Mouse (Mus musculus) layer of hippocampus, adult 8-10 months (tissue): ENCODE measurements at regions not wholly inside any gene's neighbourhood (a gene's known extent, or its start where the extent isn't known, plus 50 kb on each side); places are given as distances from the start of the nearest gene placed in this dataset.

ENCODE experiments used
- DNase-seq, 2 experiments: peaks; one replicate each; pipeline ENCODE4 v3.0.0; 2022; ENCODE audit warnings: low spot score in 2 of 2

DNA sequence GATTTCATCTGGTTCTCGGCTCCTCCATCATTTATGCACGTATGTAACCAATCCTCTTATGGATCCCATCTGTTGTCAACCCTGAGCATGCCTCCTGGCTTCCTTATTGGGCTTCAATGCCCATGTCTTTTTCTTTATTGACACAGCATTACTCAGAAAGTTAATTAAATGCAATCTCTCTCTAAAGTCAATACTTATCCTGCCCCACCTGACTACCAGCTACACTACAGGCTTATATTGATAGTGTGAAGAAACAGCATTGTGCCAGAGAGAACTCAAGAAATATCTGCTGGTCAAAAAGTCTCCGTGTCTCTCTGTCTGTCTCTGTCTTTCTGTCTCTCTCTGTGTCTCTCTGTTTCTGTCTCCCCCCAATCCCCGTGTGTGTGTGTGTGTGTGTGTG, 194.7 kb upstream of the Rfx3 start:
- DNase-seq, result no peak

DNA sequence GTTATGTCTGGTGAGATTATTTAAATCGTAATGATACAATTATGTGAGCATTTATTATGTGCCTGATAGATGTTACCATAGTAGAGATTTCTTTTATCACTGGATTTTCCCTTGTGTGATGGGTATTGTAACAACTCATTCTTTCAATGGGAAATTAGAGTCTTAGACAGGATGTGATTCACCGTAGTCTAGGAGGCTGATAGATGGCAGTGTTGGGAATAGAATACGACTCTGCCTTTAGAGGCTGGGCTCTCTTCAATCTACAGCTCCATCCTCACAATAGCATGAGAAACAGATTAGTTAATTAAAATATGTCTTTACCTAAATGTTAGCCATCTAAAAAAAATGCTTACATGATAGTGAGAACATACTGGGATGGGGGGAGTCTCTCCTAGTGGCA, 192.8 kb upstream of the Rfx3 start:
- DNase-seq, result no peak

DNA sequence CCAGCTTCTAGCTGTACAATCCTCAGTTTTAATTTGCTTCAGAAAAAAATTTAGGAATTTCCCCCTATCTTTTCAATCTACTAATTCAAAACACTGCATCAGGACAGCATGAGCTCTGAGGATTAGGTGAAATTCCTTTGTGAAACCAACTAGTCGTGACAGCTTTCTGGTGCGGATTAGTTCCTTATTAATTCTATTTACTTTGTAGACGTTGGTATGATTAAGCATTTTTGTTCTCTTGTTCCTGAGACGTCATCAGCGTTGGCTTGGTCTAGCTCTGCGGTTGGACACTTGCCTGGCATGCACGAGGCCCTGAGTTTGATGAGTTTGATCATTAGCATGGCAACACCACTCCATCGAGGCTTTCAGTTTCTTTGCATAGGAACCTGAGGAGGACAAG, 188.4 kb upstream of the Rfx3 start:
- DNase-seq, result no peak

DNA sequence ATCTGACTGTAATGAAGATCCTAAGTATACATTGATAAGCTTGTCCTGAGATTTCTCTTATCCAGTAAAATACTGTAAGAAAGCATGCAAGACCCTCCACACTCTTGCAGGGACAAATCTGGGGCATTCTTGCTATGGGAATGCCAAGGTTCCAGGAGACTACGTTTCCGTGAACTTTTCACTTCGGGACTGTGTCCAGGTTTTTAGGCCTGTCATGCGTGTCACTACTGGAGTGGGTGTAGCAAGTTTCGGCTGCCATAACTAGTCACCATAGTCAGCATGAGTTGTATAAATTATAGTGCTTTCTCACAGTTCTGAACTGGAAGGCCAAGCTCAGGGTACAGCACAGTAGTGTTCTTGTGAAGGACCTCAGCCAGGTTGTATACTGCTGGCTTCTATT, 185.9 kb upstream of the Rfx3 start:
- no peak for DNase-seq

- no peak for DNase-seq
These were observed 181.3 kb upstream of the Rfx3 start for GRCm38 (mm10) chr19:28192248-28192647.

GRCm38 (mm10) chr19:28191428-28192116, 180.6 kb upstream of the Rfx3 start:
- DNase-seq, result no peak

DNA sequence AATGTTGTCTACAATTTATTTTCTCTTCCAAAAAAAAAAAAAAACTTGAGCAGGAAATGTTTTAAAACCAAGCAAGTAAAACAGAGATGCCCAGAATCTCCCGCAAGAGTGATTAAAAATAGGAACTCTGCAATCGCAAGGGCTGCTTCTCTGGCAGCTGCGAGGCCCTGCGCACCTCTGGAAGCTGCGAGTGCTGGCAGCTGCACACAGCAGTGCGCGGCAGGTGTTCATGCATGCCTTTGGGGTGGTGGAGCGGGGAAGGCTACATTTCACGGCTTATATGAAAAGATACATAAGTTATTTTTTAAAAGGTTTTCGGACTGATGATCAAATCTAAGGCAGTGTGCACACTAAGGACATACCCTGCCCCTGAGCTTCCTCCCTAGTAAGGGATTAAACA, 179.3 kb upstream of the Rfx3 start:
- DNase-seq, result no peak

DNA sequence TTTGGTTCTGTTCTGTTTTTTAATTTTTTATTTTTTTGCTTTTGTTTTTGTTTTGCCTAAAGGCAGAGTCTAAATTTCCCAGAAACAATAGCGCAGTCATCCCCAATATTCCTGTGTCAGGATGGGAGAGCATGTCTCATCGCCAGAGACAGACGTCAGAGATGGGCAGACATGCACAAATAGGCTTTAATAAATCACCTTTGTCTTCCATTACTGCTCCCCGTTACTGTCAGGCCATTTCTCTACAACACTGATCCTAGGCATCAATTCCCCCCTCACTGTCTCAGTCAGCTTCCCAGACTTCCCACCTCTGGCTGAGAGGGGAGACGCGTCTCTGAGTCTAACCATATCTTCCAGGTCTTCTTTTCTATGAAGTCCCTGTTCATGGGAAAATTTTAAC, 177.4 kb upstream of the Rfx3 start:
- DNase-seq, result no peak

- no peak for DNase-seq
These were observed 171.6 kb upstream of the Rfx3 start for GRCm38 (mm10) chr19:28182411-28183182.

- DNase-seq, result no peak
These were observed 170.2 kb upstream of the Rfx3 start for GRCm38 (mm10) chr19:28181171-28181570.

- peak; percentile 62 to 66 for DNase-seq
These were observed 167.1 kb upstream of the Rfx3 start for GRCm38 (mm10) chr19:28178114-28178513.

DNA sequence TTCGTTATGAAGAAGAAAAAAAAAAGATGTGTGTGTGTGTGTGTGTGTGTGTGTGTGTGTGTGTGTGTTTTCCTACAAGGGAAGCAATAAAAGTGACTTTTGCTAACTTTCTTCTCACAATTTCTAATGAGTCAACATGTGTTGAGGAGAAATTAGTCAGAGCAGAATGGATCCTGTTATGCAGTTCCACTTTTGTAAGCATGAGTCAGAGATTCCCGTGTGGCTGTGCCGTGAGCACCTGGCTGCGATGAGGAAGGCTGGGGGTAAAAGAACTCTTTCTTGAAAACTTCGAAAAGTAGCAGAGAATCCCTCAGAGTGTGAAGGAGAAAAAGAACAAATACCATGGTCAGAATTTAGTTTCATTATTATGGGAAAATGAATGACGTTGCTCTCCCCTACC, 165.9 kb upstream of the Rfx3 start:
- DNase-seq, result no peak

GRCm38 (mm10) chr19:28171836-28172534, 161.0 kb upstream of the Rfx3 start:
- DNase-seq, result no peak

- DNase-seq, result no peak
These were observed 156.6 kb upstream of the Rfx3 start for GRCm38 (mm10) chr19:28167451-28168165.

GRCm38 (mm10) chr19:28166626-28167025, 155.7 kb upstream of the Rfx3 start:
- DNase-seq, result no peak

GRCm38 (mm10) chr19:28165901-28166361, 155.0 kb upstream of the Rfx3 start:
- peak; percentile 41 to 68 for DNase-seq

DNA sequence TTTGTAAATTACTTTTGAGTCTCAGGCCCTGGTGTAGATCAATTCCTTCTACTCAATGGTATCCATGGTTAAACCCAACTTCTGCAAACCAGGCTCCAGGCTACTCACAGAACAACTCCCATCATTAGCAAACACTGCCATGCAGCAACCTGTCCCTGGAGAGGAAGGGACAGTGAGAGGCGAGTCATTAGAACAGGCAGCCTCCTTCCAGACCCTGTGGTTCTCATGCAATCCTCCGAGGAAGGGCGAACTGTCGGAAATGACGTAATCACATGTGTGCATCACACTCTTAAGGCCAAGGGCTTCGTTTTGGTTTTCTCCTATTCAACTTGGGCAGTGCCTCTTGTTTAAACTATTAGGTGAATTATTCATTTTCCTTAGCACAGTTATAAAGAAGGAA, 152.2 kb upstream of the Rfx3 start:
- DNase-seq, result no peak

- DNase-seq, result no peak
These were observed 149.6 kb upstream of the Rfx3 start for GRCm38 (mm10) chr19:28160582-28160981.

DNA sequence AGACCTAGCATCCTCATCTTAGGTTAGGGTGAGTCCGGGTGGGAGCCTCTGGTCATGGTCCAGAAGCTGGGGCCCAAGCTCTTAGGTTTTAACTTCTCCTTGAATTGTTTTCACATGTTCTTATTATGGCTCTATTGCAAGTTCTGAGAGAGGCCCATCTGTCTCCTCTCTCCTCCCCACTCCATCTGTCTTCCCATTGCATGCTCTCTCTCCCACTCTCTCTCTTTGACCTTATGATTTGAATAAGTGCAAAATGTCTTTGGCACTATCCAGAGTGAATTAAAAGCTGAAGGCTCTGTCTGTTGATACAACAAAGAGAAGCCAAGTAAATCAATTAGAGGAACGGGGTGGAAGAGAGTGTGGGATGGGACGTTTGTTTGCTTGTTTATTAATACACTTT, 146.2 kb upstream of the Rfx3 start:
- peak; percentile 51 to 53 for DNase-seq

DNA sequence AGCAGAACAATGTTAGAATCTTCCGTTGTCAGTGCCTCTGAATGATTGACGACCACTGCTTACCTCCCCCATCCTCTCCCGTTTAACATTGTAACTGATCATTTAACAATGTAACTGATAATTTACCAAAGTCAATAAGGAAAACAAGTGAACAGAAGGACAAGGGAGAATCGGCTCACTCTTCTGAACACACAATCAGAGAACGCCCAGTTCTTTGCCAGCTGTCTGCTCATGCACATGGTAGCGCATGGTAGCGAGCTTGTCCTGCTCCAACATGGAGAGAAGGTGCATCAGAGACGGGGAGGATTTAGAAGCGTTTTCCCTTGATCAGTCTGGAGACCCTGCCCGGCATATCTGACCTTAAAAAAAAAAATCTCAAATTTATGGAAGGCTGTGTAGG, 126.6 kb upstream of the Rfx3 start:
- DNase-seq, result peak; percentile 46 to 59

- DNase-seq, result no peak
These were observed 123.8 kb upstream of the Rfx3 start for GRCm38 (mm10) chr19:28134806-28135205.
